Mouse (Mus musculus): Measurements from ENCODE around the gene Inpp5d.

The Inpp5d gene

DNA sequence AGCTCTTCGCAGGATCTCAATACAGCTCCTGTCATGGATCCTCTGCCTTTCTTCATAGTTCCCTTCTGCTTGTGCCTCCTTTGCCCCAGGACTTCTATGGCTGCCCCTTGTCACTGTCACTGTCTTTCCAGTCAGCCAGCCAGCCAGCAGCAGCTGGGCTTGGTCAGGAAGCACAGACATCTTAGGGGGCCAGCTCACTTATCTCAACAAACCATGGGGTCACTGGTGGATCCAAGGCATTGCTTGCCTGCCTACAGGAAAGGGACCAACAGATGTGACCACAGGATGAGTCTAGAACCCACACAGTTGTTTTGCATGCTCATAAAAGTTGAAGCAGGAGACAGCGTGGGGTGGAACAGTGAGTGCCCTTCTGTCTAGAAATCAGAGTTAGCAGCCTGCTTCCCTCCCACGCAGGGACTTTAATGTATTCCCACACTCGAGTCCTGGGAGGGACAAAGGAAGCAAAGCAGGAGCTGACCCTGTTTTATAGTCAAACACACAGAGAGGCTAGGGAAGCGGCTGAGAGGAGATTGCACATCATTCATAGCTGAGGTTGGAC, 79.9 kb downstream of the Inpp5d start:
- intact Hi-C loops (cut with DNase I) = no loop called here

DNA sequence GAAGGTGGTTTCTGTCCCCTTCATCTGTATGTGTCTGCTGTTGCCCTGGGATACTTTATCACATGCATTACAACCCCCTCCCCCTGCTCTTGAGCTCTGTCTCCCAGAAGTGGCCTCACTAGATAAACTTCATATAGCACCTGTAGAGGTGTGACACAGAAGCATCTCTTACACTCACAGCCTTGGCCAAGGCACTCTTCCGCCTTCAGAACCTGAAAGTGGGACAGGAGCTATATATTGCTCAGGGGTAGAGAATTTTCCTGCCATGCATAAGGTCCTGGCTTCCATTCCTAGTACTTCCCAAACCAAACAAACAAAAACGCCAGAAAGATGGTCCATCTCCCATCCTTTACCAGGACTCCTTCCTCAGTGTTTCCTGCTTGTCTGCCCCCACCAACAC, 84.1 kb downstream of the Inpp5d start:
- intact Hi-C loops (cut with DNase I) = no loop called here

DNA sequence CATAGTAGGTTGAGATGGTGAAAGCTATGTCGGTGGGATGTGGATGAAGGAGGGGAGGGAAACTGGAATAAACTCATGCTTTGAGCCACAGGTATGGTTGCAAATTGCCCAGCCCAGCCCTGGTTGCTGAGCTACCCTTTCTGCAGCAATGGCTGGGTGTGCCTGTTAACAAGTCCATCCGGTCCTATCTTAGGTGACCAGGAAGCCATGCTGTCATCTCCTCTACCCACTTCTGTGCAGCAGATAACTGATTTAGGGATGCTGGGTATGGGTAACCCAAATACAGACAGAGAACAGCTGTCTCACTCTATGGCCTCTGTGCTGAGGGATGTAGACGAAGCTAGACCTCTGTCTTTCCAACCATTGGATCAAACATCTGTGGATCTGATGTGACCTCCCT, 86.2 kb downstream of the Inpp5d start:
- intact Hi-C loops (cut with DNase I) = no loop called here

DNA sequence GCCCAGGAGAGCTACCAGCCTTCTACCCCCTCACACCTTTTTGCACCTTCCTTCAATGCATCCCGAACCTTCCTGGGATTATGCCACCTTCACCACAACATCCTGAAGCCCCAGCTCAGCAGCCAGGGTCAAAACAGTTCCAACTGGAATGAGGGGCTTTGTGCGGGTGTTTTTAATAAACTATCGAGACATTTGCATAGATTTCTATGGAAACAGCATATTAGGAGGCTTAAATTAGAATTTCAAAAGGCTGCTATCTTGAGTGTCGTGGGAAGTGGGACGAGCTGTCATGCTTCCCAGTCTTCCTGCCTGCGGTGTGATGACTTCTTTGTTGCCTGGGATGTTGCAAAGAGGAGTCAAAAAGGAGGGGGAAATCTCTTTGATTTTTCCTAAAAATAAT, 88.9 kb downstream of the Inpp5d start:
- intact Hi-C loops (cut with DNase I) = no loop called here

DNA sequence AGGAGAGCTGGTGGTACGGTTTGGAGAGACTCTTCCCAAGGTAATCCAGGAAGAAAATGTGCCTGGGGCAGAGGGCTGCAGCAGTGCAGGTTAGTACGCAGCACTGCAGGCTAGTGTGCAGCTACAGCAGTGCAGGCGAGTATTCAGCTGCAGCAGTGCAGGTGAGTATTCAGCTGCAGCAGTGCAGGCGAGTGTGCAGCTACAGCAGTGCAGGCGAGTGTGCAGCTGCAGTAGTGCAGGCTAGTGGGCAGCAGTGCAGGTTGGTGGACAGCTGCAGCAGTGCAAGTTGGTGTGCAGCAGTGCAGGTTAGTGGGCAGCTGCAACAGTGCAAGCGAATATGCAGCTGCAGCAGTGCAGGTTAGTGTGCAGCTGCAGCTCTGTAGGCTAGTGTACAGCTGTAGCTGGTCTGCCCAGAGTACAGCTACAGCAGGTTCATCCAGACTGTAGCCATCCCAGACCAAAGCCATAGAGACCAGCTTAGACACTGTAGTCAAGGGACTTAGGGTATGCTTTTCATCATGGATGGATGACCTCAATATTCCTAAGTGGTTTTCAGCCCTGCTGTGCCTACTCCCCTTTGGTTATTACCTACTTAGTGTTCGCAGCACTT, 89.7 kb downstream of the Inpp5d start:
- intact Hi-C loops (cut with DNase I) = no loop called here

DNA sequence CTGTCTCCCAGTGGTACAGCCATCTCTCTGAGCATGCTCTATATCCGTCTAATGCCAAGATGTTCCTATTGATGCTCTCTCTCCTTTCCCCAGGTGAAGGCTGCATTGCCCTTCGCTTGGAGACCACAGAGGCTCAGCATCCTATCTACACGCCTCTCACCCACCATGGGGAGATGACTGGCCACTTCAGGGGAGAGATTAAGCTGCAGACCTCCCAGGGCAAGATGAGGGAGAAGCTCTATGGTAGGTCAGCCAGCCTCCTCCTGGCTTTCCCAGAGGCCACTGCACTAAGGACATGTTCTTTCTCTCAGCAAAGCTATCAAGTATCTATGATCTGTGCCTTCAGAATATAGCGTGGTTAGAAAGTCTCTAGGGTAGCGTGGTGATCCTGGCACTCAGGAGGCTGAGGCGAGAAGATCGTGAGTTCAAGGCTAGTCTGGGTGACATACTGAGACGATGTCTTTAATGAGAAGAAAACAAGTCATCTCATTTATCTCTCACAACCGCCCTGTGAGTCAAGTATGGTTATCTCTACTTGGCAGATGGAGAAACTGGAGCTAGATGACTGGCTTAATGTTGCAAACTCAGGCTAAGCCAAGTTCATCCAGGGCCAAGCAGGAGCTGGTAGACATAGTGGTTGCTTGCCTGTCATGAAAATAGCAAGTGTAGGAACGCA, 92.0 kb downstream of the Inpp5d start:
- intact Hi-C loops (cut with DNase I) = no loop called here

DNA sequence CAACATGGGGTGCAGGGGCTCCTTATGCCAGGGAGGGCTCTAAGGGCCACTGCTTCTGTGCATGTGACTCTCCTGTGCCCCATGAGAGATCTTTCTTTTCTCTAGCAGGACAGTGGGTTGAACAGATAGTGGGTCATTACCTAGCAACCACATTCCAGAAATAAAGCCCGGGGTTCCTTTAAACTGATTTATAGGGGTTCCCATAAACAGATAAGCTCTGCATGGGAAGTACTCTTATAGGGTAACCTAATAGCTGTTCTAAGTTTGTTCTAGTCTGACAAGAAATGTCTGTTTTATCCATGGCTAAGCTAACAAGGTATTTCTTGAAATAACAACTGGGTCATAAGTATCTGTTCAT, 92.5 kb downstream of the Inpp5d start:
- intact Hi-C loops (cut with DNase I) = no loop called here

DNA sequence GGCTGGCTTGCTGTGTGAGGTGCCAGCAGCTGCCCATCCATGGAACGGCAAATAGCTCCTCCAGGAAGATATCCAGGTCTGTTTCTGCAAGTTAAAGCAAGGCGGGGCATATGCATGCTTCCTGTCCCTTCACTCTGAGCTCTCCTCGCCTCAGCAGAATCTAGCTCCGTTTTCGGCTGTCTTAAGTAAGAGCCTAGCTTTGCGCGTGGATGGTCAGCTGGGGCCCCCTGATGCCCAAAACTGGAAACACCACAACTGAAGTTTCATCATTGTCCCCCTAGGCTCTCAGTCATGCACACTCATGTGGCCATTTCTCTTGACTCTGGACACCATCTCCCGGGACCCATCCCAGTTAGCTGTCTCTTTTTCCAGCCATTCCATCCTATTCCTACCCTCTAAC, 101.3 kb downstream of the Inpp5d start:
- intact Hi-C loops (cut with DNase I) = loop anchor here (5.0 to 10.0 kb wide), 3 partner anchors 184 to 274 kb away; partner anchors contain the start of gene Snorc

DNA sequence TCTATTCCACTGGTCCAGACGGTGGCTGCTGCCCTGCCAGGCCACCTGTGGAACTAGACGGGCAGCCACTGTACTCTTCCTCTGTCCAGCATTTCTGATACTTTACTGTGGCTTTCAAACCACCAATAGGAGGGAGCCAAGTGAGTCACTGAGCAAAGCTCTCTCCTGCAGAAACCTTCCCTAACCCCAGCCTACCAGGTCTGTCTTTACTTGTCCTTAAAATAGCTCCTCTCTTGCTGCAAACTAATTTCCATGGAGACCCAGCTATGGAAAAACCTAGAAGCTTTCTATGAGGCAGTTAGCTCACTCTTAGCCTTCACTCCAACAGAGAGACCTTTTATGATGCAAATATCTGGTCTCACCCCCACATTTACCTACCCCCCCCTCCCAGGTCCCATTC, 102.0 kb downstream of the Inpp5d start:
- intact Hi-C loops (cut with DNase I) = loop anchor here (5.0 to 10.0 kb wide), 3 partner anchors 185 to 275 kb away; partner anchors contain the start of gene Snorc

DNA sequence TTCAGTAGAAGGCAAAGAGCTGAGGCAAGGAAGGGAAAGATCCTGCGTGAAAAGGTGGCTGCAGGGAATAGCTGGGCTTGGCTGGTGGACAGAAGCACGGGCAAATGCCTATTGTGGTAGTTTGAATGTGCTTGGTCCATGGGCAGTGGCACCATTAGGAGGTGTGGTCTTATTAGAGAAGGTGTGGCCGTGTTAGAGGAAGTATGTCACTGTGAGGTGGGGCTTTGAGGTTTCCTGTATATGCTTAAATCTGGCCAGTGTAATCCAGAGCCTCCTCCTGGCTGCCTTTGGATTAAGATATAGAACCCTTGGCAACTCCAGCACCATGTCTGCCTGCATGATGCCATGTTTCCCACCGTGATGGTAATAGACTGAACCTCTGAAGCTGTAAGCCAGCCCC, 103.2 kb downstream of the Inpp5d start:
- intact Hi-C loops (cut with DNase I) = loop anchor here (5.0 to 10.0 kb wide), 3 partner anchors 186 to 276 kb away; partner anchors contain the start of gene Snorc

DNA sequence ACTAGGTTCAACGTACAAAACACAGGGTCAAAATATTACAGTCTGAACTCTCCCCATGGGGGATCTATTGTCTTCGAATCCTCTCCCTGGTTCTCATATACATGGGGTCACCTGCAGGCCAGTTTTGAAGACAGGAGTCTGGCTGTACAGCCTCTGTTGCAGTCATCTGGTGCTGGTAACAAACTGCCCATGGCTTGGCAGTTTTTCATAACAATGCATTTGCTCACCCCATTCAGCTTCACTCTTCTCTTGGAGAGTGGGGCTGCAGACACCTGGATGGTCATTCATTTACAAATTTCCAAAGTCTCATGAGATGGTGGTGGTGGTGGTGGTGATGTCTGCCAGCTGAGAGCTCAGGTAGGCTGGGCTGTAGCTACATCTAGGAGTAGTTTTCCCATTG, 109.0 kb downstream of the Inpp5d start:
- intact Hi-C loops (cut with DNase I) = loop anchor here (10.0 kb wide), 1 partner anchor 254 kb away; the partner anchor contains the start of gene Snorc

DNA sequence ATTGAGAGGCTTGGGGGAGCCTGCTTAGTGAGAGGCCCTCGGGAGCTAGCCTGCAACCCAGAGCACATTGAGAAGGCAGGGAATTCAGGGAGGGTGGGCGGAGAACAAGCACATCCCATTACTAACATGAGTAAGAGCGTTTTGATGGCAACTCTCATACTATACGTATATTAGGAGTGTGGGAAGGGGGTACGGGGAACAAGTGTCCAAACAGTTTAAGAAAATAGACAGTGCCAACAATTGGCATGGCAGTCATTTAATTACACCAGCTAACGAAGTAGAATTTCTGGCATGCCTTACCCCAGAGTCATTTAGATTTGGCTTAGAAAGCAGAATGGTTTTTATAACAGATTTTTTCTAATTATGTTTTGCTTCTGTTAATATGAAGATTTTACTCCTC, 109.7 kb downstream of the Inpp5d start:
- intact Hi-C loops (cut with DNase I) = loop anchor here (10.0 kb wide), 1 partner anchor 255 kb away; the partner anchor contains the start of gene Snorc

DNA sequence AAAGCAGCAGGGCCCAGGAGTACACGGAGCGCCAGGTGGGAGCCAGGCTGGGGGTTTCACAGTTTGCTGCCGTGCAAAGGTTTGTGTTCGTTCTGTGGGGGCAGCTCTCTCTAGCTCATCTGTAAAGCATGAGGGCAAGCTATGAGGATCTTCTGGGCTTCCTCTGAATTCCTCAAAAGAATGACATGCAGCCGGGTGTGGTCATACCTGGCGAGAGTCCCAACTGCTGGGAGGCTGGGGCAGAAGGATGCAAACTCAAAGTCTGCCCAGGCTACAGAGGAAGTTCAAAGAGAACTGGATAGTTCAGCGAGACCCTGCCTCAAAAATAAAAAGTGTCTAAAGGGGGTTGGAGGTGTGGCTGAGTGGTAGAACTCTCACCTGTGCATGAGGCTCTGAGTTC, 110.2 kb downstream of the Inpp5d start:
- intact Hi-C loops (cut with DNase I) = no loop called here

DNA sequence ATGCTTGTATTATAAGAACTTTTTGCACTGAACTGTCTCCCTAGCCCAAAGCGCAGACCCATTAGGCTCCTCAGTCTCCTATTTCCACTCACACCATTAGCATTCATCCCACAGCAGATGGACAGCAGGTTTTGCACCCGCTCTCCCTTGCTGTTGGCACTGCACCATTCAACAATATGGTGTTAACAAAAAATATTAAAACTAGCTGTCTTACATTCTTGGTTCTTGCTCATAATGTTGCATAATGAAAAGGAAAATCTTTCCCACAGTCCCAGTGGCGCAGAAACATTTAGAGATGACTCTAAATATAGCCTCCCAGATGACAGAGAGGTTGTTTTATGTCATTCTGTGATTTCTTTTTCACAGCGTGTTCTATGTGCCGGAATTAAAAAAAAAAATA, 113.1 kb downstream of the Inpp5d start:
- intact Hi-C loops (cut with DNase I) = no loop called here

DNA sequence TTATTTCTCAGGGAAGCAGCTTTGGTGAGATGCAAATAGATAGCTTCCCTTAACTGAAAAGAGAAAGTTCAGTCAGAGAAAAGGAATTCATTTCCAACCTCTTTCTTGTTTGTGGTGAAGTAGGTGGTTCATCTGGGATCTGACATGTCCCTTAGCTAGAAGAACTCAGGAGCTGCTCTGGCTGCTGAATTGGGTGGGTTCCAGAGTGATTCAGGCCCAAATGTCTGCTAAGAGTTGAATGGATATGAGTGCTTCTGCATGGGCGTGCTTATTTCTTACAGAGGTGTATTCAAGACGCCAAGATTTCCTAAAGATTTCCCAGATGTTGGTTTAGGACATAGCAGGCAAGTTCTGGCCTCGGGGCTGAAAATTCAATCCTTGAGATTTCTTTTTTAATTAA, 114.0 kb downstream of the Inpp5d start:
- intact Hi-C loops (cut with DNase I) = no loop called here

DNA sequence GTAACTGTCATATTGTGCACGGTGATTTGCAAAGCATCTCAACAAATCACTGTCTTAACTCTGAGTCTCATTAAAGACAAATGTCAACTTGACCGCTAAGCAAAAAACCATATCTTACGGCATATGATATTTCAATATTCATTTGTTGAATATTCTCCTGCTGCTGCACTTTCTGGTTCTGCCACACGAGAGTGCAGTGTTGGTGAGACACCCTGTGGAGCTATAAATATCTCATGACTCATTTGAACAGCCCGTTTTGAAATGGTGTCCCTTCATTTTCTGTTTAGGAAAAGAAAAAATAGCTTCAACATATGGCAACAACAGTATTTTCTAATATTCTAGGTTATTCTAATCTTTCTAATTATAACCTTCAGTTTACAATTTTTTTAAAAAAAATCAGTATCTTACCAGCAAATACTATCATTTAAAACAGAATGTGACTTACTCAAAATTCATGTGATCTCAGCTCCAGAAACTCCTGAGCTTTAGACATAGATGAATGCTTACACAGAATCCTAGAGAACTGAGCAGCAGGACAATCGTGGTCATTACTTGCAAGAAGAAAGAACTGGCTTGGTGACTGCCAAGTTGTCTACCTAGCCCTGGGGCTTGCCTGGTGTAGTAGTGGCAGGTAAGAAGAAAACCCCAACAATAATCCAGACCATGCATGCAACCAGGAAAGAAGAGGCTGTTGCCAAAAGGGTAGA, 120.6 kb downstream of the Inpp5d start:
- intact Hi-C loops (cut with DNase I) = no loop called here

DNA sequence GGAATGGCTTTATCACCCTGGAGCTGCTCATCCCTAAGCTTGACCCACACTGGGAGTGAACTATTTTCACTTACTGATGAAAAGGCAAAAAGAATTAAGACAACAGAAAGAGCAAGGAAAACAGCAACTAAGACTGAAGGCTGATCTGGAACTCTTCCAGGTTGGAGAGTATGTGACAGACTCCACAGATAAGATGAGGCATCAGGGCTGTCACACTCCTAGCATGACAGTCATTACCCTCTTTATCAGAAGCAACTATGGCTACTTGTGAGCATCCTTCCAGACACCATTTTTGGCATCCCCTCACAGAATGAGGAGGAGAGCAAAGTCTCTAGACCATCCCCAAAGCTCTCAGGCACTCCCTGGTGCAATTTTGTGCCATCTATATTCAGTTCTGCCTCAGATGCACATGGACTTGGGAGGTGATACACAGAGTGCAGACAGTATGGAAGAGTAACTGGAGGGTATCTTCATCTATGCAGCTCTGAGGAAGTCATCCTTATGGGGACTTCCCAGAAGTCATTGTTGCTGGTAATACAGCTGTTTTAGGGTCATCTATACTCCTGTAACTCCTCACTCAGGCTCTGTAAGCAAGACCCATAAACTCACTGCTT, 129.4 kb downstream of the Inpp5d start:
- intact Hi-C loops (cut with DNase I) = no loop called here

DNA sequence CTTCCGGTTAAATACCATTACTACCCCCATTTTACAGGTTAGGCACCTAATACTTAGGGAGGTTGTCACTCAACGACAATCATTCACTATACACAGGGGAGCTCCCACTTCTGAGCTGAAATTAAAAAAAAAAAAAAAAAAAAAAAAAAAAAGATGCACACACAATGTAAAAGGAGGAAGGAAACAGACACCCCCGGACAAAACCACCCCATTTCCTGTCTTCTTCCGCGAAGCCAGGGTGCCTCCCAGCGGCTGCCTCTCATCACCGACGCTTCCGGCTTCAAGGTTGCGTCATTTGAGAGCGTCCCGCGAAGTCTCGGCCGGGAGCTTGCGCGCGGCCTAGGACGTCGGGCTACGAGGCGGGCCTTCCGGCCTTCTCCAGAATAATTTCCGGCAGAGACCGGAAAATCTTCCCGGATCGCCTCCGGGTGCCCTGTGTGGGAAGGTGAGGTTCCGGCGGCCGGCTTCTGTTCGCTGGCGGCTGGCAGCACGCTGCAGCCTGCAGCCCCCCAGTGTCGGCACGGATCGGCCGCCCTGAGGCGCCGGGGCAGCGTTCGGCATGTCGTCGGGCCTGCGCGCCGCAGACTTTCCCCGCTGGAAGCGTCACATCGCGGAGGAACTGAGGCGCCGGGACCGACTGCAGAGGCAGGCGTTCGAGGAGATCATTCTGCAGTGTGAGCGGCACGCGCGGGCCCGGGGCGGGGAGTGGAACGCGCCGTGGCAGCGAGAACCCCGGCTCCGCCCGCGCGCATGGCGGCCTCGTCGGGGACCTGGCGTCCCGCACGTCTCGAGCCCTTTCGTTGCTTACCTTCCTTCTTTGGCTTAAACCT, 135.7 kb downstream of the Inpp5d start, which contains the start of gene Atg16l1:
Gene Atg16l1 (plus strand): TSS at position 230 of the 830 bp plus-strand sequence.
- intact Hi-C loops (cut with DNase I) = loop anchor here (5.0 kb wide), 1 partner anchor 309 kb away; no protein-coding TSS in a partner anchor

DNA sequence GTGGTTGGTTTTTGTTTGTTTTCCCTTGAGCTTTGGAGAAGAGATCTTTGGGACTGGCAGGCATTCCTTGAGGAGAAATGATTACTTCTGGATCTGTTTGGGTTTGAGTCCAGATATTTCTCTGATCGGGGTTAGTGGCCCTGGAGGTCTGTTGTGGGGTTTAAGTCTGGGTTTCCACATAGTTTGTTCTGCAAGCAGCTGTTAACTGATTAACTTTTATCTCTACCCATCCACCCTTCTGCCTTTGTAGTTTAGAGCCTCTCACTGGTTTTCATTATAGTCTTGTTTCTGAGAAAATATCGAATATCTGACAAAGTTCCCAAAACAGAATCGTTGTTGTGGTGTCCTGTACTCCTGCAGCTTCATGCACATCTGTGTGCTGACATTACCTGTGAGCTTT, 143.7 kb downstream of the Inpp5d start:
- intact Hi-C loops (cut with DNase I) = no loop called here

DNA sequence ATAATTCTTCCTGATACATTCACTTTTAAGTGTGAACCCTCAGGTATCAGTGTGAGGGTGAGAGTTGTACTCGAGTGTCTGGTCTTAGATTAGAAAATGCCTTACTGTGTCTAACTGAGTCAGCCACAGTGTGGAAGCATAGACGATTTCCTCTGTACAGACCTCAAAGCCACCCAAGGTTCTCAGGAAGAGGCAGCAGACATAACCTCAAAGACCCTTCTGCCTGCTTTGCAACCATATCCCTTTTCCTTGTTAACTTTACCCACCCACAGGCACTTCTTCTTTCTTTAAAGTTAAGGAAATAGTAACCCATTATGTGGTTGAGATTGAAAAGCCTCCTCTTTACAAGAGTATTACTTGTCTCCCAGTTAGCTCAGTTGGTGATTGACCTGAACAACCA, 145.6 kb downstream of the Inpp5d start:
- intact Hi-C loops (cut with DNase I) = no loop called here

DNA sequence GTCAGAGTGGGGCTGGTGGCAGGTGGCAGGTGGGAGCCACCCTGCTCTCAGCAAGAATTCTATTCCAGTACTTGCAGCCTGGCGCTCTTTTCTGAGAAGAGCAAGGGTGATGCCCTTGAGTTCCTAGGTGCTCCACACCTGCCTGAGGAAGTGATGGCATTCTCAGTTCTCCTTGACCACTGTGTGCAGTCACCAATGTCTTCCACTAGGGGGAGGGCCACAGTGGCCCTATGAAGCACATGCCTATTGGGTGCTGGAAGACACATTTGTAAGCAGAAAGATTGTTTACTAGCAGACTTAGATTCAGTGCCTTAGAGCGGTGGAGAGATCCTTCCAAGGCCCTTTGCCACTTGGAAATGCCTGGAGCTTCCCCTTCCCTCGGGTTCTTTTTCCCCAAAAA, 146.1 kb downstream of the Inpp5d start:
- intact Hi-C loops (cut with DNase I) = no loop called here
